Mouse (Mus musculus) adrenal gland, adult (tissue): ENCODE measurements at regions not wholly inside any gene's neighbourhood (a gene's known extent, or its start where the extent isn't known, plus 50 kb on each side); places are given as distances from the start of the nearest gene placed in this dataset.

Experiments used
- DNase-seq, 2 experiments: peaks; one replicate each; pipeline ENCODE4 v3.0.0; 2022 to 2023; ENCODE audit warnings: low spot score in 1 of 2; ENCODE audit not compliant: inconsistent age in 2 of 2

GRCm38 (mm10) chr16:77239176-77239790 is 225.8 kb downstream of the Usp25 start:
- DNase-seq: no peak

DNA sequence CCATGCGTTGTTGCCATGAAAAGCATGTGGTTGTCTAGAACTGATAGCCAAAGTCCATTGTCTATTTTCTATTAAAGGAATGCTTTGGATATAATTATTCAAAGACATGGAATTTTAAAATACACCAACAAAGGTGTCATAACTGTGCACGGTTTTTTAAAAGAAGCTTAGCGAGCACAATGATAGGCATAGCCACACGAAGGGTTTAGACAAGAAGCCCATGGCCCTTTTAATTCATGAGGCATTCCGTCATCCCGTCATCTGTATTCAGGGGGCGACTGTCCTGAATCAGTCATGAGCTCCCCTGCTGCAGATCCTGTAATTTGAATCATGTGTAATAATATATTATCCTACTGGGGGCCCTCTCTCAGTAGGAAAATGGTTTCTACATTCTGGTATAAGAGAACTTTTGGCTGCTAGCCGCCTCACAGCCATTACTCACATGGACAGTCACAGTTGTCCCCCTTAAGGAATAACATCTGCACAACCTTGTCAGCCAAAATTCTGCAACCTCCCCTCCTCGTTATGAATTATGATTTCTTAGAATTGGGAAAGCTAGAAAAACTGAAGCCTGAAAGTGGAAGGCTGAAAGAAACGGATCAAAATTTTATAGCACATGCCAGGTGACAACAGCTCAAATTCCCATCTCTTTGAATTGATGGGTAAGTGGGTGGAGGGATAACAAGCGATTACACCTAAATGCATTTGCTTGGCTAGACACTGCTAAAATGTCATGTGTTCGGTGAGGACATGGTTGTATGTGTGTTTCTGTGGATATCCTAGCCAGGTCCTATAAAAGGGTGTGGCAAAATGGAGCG is 225.1 kb downstream of the Usp25 start:
- no peak for DNase-seq

GRCm38 (mm10) chr16:77237631-77238357 is 224.3 kb downstream of the Usp25 start:
- DNase-seq: no peak

- no peak for DNase-seq
Observed at GRCm38 (mm10) chr16:77237272-77237603, 223.7 kb downstream of the Usp25 start.

GRCm38 (mm10) chr16:77236509-77237271 is 223.2 kb downstream of the Usp25 start:
- peak; percentile 24 to 68 for DNase-seq

- no peak for DNase-seq
Observed at GRCm38 (mm10) chr16:77236021-77236420, 222.5 kb downstream of the Usp25 start.

DNA sequence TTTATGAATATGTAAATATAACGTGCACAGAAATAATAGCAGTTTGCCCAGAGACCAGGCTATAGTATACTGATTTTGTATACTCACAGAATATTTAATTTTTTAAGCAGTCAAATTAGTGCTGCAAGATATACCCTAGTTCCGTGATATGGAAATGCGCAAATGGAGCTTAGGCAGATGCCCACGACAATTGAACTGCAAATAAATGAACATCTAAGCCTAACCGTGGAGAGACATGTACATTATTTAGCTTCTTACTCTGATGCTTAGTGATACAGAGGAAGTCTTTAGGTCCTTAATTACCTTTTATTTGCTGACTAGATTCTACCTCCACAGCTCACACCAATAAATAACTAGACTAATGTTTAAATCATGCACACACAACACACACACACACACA is 221.9 kb downstream of the Usp25 start:
- DNase-seq: no peak
